Mouse (Mus musculus): ENCODE results near the gene Pik3r1.

Gene Pik3r1

GRCm38 (mm10) chr13:101711301-101711700 is 56.7 kb downstream of the Pik3r1 start:
- DNase-seq (ENCODE audit: low read depth, low spot score), result no peak

GRCm38 (mm10) chr13:101709788-101710187 is 58.2 kb downstream of the Pik3r1 start:
- DNase-seq (ENCODE audit: low read depth, low spot score), result no peak

GRCm38 (mm10) chr13:101707226-101707625 is 60.8 kb downstream of the Pik3r1 start:
- no peak for DNase-seq (ENCODE audit: low read depth, low spot score)

GRCm38 (mm10) chr13:101706426-101706825 is 61.6 kb downstream of the Pik3r1 start:
- DNase-seq (ENCODE audit: low read depth, low spot score), result no peak

- DNase-seq (ENCODE audit: low read depth, low spot score), result no peak
These were observed 65.8 kb downstream of the Pik3r1 start for GRCm38 (mm10) chr13:101702096-101702775.

GRCm38 (mm10) chr13:101701632-101702031 is 66.4 kb downstream of the Pik3r1 start:
- DNase-seq (ENCODE audit: low read depth, low spot score), result no peak

GRCm38 (mm10) chr13:101699742-101700141 is 68.3 kb downstream of the Pik3r1 start:
- DNase-seq (ENCODE audit: low read depth, low spot score), result no peak

- DNase-seq (ENCODE audit: low read depth, low spot score), result no peak
These were observed 70.1 kb downstream of the Pik3r1 start for GRCm38 (mm10) chr13:101697966-101698365.

GRCm38 (mm10) chr13:101697461-101697860 is 70.6 kb downstream of the Pik3r1 start:
- no peak for DNase-seq (ENCODE audit: low read depth, low spot score)

GRCm38 (mm10) chr13:101696827-101697226 is 71.2 kb downstream of the Pik3r1 start:
- DNase-seq (ENCODE audit: low read depth, low spot score), result no peak

- no peak for DNase-seq (ENCODE audit: low read depth, low spot score)
These were observed 71.7 kb downstream of the Pik3r1 start for GRCm38 (mm10) chr13:101696316-101696715.

- DNase-seq (ENCODE audit: low read depth, low spot score), result peak; percentile 66
These were observed 72.1 kb downstream of the Pik3r1 start for GRCm38 (mm10) chr13:101695876-101696275.

GRCm38 (mm10) chr13:101694496-101695251 is 73.3 kb downstream of the Pik3r1 start:
- no peak for DNase-seq (ENCODE audit: low read depth, low spot score)

GRCm38 (mm10) chr13:101693967-101694495 is 74.0 kb downstream of the Pik3r1 start:
- DNase-seq (ENCODE audit: low read depth, low spot score), result no peak

- no peak for DNase-seq (ENCODE audit: low read depth, low spot score)
These were observed 74.9 kb downstream of the Pik3r1 start for GRCm38 (mm10) chr13:101692866-101693691.

- DNase-seq (ENCODE audit: low read depth, low spot score), result peak; percentile 64
These were observed 75.7 kb downstream of the Pik3r1 start for GRCm38 (mm10) chr13:101692239-101692784.

GRCm38 (mm10) chr13:101691669-101692068 is 76.3 kb downstream of the Pik3r1 start:
- DNase-seq (ENCODE audit: low read depth, low spot score), result no peak

GRCm38 (mm10) chr13:101690911-101691655 is 76.9 kb downstream of the Pik3r1 start:
- DNase-seq (ENCODE audit: low read depth, low spot score), result no peak

- DNase-seq (ENCODE audit: low read depth, low spot score), result no peak
These were observed 77.8 kb downstream of the Pik3r1 start for GRCm38 (mm10) chr13:101690167-101690566.

- no peak for DNase-seq (ENCODE audit: low read depth, low spot score)
These were observed 81.8 kb downstream of the Pik3r1 start for GRCm38 (mm10) chr13:101686256-101686655.

GRCm38 (mm10) chr13:101684706-101685105 is 83.3 kb downstream of the Pik3r1 start:
- no peak for DNase-seq (ENCODE audit: low read depth, low spot score)
